Mouse (Mus musculus) frontal cortex, postnatal 25 days (tissue): ENCODE measurements around the gene Lrp10.

Experiments used
- DNase-seq, 2 experiments: peaks; one replicate each; pipeline ENCODE4 v3.0.0; 2022; ENCODE audit warnings: low spot score in 2 of 2

The Lrp10 gene

DNA sequence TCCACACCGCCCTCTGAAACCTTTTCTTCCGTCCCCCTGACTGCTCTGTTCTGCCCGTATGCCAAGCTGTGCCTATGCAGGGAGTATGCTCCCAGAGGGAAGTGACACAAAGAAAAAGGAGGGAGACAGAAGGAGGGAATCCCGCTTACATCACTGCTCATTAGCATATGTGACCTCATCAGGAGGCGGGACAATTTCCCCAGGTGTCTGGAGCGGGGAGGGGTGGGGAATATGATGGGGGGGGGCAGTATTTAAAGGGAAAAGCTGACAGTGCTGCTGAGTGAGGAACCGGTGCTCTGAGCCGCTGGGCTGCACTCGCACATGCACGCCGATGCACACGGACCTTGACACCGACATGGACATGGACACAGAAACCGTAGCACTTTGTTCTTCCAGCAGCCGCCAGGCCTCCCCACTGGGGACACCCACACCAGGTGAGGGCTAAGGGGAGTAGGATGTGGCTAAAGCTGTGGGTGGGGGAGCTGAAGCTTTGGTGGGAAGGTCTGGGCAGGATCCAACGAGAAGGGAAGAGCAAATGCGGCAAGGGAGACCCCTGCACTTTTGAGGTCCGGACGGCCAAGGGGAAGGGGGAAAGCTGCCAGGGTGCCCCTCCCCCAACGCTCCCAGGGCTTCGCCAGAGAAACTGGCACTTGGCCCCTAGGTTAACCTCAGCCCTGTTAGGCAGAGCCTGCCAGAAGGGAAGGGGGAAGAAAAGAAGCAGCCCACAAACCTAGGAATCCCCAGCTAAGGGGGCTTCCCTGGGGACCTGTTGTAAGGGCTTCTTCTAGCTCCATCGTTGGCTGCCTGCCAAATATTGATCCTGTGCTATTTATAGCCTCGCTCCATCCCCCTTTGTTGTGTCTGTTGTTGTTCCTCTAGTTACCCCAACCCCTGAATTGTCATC, 12.3 kb downstream of the Lrp10 start, which contains the start of gene Rem2:
Gene Rem2, plus strand, starts transcription at position 160 of the 904 bp plus-strand sequence.
- DNase-seq, result peak in 1 of 2 experiments; percentile 50

DNA sequence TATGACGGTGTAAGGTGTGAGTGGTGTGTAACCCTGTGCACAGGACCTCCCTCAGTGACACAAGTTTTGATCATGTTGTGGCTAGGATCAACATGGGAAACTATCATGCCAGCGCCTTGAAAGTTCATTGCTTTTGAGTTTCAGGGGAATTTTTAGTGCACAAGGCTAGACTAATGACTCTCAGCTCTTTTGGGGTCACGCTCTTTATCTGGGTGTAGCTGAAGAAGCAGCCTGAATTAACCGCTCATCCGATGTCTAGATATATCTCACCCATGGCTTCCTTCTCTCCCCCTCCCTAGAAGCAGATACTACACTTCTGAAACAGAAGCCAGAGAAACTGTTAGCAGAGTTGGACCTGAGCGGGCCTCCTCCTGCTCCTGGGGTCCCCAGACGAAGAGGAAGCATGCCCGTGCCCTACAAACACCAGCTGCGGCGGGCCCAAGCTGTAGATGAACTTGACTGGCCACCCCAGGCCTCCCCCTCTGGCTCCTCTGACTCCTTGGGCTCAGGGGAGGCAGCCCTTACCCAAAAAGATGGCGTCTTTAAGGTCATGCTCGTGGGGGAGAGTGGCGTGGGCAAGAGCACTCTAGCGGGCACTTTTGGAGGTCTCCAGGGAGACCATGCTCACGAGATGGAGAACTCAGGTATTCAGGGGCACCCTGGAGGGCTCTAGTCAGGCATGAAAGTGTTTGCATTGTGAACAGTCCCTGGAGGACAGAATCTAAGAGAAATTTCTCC, 13.4 kb downstream of the Lrp10 start:
- no peak for DNase-seq

DNA sequence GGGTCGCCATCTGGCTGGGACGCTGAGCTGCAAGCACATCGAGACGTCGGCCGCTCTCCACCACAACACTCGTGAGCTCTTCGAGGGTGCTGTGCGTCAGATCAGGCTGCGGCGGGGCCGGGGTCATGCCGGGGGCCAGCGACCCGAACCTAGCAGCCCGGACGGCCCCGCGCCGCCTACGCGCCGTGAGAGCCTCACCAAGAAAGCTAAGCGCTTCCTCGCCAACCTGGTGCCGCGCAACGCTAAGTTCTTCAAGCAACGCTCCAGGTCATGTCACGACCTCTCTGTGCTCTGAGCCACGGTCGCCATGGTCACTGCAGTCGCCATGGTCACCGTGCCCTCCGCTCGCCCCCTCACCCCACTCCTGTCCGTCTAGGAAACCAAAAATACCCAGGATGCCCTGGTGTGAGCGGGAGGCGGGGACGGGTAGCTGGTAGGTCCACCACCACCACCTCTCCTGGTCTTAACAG, 15.5 kb downstream of the Lrp10 start:
- no peak for DNase-seq

DNA sequence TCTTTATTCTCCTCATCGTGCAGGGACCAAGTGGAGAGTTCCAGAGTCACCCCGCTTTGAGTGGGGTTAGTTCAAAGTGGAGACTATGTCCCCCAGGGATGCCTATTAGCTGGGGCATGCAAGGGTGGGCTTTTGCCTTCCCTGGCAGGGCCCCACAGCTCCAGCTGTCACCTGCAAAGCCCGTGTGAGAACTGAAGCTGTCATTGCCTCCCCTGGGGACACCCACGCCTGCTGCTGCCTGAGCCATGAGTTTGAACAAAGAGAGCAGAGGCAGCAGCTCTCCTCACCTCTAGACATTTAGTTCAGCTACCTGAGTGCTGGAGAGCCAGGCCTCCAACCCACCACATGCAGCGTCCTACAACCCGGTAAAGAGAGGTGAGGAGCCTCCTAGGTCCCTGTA, 16.7 kb downstream of the Lrp10 start:
- DNase-seq, result no peak

DNA sequence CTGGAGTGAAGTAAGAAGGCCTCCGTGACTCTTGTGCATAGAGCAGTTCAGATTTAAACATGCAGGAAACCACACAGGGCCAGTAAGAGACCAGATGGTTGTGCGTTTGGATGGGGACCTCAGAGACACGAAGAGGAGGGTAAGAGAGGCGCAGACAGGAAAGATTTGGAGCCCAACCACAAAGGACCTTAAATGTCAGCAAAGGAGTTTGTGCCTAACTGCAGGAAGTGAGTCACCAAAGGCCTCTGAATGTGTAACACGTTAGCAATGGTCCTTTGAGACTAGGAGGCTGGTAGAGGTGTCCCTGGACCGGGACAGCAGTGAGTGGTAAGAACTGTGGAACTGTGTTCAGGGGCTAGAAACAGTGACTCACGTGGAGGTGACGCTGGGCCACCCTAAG, 17.5 kb downstream of the Lrp10 start:
- DNase-seq, result no peak

DNA sequence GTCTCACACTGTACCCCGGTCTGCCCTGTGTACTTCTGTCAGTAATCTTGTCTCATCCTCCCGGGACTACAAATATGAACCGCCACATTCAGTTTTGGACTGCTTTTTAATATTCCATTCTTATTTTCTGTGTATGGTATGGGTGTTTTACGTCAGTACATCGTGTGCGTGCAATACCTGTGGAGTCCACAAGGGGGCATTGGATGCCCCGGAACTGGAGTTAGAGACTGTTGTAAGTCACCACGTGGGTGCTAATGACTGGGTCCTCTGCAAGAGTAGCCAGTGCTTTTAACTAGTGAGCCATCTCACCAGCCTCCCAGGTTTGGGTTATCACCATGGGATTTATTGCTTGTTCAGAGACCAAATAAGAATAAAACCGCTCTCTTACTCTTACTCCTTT, 18.6 kb downstream of the Lrp10 start:
- DNase-seq, result no peak

DNA sequence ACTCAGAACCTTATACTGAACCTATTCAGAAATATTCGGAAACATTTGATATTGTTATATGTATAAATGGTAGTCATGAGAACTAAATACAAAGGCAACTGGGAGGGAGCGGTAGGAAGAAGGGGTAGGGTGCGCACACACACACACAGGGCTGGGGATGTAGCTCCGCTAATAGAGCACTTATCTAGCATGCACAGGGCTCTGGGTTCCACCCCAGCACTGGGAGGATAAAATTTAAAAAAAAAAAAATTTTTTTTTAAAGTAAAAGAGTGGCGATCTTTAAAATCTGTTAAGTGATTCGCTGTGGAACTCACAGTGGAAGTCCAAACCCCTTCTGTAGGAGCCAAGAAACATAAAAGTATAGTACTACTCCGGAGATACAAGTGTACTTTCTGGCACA, 22.0 kb downstream of the Lrp10 start:
- no peak for DNase-seq

DNA sequence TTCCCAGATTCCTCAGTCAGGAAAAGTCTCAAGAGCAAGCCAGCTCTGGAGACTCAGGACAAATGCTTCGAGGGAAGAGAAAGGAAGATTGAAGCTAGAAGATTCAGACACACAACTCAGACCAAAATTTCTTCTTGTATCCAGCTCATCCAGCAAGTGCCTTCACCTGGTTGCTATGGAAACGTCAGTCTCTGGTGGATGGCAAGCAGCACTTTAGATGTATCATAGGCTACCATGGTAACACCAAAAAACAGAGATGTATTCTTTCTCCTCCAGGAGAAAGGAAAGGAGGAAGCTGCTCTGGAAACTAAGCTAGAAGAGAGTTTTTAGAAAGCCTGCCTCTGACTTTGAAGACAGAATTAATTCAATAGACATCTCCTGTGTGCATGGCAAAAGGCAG, 23.8 kb downstream of the Lrp10 start:
- no peak for DNase-seq

DNA sequence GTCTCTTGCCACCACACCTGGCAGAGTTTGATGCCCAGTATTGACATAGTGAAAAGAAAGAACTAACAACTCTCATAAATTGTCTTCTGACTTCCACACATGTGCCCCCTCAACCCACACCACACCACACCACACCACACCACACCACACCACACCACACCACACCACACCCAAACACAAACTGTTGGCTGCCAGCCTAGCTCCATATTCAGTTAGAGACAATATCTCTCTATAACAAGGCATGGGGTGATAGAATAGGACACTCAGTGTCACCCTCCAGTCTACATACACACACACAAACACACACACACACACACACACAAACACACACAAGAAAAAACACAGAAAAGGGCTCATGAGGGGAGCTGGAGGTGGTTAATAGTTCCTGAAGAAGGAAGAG, 24.4 kb downstream of the Lrp10 start:
- DNase-seq, result no peak

DNA sequence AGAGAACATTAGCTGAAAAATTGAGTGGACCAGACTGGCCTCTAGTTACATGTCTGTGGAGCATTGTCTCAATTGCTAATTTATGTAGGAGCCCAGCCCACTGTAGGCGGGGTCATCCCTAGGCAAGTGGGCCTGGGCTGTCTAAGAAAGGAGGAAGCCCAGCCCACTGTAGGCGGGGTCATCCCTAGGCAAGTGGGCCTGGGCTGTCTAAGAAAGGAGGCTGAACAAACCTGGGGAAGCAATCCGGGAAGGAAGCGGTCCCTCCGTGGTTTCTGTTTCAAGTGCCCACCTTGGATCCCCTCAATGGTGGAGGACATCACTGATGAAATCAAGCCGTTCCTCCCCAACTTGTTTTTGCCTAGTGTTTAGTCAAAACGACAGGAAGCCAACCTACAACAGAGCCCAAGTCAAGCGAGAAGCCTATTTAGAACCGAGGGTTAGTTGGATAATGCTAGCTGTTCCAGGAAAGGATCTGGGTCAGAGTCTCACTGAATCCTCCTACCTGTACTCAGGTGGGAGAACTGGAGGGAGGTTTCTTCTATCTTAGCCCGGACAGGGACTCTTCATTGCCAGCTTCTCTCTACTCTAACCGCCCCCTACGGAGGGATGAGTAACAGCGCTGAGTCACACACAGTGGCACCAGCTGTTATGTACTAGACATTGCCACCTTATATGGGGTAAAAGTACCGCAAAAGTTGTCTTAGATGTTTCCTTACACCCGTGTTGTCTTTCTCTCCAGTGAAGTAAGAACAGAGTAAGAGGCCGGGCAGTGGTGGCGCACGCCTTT, 28.6 kb downstream of the Lrp10 start:
- peak in 1 of 2 experiments; percentile 35 for DNase-seq

DNA sequence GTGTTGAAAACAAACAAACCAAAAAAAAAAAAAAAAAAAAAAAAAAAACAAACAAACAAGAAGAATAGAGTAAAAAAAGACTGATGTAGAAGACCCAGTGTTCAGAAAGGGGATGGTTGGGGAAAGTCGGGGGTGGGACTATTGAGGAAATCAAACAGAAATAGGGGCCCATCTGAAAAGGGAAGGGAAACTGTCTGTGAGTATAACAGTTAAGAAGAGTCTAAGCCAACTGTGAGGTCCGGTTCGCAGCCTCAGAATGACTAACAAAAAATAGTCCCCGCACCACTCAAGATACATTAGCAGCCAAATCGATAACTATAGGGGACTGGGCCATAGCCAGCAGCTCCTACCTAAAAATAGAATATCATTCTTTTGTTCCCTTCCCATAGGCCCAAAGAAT, 29.3 kb downstream of the Lrp10 start:
- no peak for DNase-seq

DNA sequence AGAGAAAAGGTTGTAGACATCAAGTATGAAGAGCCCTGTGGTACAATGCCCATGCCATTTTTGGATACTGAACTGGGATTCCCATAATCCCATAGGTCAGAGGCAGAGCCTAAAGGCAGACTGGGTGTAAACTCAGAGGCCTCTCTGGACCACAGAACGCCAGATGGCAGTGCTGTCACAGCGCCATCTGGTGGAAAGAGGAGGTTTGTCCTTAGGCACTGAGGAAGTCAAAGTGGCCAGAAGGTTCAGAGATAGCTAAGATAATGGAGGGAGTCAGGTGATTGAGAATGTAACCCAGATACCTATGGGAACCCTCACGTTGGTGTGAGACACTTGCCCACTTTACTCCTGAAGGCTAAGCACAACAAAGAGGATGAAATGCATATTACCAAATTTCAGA, 30.3 kb downstream of the Lrp10 start:
- peak; percentile 41 to 58 for DNase-seq

DNA sequence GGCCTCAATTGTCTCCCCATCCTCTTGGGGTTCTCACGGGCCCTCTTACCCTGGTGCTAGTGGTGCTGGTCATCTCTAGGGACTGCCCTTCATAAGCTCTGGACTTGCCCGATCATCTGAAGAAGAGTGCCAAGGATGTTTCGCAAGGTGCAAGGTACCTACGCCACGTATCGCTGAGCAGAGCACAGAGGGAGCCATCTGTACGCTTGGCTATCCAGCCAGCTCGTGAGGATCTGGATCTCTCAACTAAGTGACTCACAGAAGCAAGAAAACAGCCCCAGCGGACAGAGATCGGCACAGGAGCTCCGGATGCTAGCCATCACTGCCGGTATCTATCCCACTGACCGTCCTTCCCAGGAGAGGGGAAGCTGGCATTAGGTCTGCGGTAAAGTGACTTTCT, 32.8 kb downstream of the Lrp10 start:
- no peak for DNase-seq

DNA sequence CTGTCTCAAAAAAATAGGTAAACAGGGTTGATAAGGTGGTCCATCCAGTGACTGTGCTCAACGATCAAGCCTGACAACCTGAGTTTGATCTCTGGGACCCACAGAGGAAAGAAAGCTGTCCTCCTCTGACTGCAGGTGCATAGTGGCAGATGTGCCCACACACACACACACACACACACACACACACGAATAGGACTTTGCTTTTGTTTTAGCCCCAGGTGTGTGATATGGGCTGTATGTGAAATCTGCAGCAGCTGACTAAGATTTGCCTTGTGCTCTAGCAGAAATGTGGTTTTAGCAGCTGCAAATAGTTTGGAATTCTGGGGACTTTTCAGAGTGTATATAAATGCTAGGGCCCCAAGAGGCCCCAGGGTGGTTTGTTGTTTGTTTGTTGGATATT, 35.4 kb downstream of the Lrp10 start:
- DNase-seq, result no peak

DNA sequence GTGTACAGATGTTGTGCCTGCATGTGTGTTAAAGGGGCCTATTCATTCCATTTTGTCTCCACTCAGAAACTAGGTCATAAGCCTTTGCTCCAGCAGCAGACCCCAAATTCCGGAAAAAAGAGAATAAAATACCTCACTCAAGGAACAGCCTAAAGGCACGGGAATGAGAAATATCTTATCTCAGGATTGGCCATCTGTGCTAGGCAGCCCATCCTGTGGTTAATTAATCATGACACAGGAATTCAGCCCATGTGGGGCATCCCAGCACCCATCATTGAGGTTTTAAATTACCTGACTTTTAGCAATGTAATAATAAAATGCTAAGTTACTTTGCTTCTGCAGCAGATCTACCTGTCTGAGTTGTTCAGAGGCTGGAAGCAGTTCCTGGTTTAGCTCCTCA, 37.4 kb downstream of the Lrp10 start:
- no peak for DNase-seq

DNA sequence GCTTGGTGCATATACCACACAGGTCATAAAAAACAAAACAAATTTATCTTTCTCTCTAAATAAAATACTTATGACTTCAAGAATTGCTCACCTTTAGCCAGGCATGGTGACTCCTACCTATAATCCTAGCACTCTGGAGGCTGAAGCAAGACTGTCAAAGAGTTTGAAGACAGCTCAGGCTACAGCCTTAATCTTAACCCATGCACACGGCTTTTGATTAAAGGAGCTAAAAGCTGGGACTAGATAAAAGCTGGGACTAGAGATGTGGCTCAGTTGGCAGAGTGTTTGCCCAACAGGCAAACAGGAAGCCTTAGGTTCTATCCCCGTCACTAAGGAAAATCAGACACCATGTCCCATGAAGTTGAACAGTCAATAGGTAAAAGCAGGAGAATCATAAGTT, 39.2 kb downstream of the Lrp10 start:
- DNase-seq, result no peak

DNA sequence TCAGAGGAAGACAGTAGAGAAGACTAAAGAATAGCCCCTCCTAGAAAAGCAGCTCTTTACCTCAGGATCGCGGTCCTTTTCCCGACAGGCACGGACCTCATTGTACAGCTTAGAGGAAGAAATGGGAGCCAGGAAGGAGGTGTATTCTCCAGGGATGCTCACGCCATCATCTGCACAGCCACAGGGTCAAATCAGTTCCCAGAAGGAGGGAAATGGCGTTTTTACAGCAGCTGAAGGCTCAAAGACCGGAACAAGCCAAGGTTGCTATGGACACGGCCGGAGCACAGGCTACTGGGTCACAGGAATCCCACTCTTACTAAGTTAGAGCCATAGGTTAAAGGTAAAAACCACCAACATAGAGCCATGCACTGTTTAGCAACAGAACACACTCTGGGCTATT, 45.8 kb downstream of the Lrp10 start:
- DNase-seq, result no peak

DNA sequence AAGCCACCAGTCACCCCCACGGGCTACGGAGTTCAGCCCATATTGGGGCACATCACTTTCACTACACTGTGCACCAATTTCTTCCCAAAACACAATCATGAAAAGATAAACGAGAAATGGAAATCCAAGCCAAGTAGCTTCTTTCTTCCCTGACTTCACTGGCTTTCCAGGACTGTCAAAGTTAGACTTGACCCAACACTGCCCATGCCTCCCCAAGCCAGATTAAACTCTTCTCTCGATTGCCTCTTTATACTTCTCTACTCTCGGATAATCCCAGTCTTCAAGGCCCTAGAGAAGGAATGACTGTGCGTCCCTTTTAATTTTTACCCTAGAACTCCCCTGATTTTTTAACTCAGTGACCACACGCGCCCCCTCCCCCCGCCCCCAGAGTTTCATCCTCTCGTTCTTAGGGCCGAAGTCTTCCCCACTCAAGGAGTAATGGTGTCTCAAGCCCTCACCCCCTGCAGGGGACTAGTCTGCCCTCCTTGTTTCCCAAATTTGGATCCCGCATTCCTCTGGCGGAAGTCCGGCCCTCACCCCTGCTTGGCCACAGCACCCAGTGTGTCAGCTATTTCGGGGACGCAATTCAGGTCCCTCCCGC, 52.9 kb downstream of the Lrp10 start:
- no peak for DNase-seq
